Mouse (Mus musculus) mouse embryonic stem cell (cell line): ENCODE measurements around the gene Asb6.

Experiments
- in situ Hi-C, 2 experiments: fragments of 300-500 bp; cut with MboI; formaldehyde crosslinking; loops; 1 replicate in 1 of 2; 3 replicates in 1 of 2; pipeline ENCODE4 v1.14.3; 2019 to 2020; ENCODE audit warnings: low sequenced_read_pairs in 2 of 2, low pct_unique_long_range_greater_than_20kb in 1 of 2, mixed read lengths in 1 of 2; ENCODE audit not compliant: unreplicated experiment in 1 of 2

Asb6 gene

DNA sequence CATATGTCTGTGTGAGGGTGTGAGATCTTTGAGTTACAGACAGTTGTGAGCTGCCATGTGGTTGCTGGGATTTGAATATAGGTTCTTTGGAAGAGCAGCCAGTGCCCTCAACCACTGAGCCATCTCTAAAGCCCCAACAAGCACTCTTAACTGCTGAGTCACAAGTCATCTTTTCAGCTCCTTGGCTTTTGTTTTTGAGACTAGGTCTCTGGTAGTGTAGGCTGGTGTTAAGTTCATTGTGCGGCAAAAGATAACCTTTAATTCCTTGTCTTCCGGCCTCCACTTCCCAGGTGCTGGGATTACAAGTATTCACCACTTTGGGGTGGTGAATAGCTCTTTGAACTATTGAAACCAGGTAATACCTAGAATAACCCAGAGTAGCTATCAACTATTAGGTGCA lies 24.1 kb downstream of the Asb6 start:
- in situ Hi-C loops, result no loop called here

DNA sequence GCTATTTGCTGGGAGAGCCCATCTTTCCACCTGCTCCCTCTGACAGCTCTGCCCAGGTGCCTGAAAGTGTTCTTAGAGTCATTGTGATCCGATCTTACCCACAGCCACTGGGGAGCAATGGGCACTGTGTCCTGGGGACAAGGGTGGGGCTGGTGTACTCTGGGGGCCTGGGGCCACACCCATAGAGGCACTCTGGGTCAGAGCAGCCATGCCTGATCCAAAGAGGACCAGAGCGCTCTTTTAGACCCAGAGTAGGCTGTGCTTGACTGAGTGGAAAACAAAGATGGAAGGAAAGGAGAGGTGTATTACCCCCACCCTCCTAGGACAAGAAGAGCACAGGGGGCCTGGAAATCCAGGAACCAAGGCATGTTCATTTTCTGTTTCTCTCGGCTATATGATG lies 26.5 kb downstream of the Asb6 start, which contains the start of gene 1700001O22Rik:
1700001O22Rik (minus strand) TSS at position 58 of the 400 bp plus-strand sequence.
- in situ Hi-C loops, result no loop called here

DNA sequence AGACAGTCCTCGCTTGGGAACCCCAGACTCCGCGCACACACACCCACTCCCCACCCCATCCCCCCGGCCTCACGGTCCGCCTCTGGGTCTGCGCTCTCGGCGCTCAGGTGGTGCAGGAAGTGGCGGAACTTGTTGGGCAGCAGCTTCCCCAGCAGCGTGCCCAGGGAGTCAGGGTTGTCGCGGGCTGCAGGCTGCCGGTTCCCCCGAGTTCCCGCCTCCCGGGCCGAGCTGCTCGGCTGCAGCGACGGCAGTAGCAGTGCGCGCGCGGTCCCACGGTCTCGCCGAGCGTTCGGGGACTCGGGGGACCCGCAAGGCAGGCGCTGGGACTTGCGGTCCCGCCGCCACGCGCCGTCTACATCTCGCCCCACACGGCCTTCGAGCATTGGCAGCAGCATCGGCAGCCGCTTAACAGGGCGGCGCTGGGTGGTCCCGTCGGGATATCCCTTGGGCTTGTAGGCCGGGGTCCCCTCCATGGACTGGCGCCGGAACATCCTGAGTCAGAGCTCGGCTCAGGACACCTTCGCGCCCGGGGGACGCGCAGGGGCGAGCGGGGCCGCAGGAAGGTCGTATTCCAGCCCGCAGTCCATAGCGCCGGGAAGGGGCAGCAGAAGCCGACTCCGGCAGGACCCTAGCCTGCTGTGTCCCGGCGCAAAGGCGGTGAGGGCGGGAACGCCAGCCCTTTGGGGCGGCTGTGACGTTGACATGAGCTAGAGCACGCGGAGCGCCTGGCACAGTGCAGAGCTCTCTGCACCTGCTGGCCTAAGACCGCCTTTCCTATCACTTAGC lies 28.9 kb downstream of the Asb6 start:
- in situ Hi-C loops, result no loop called here

DNA sequence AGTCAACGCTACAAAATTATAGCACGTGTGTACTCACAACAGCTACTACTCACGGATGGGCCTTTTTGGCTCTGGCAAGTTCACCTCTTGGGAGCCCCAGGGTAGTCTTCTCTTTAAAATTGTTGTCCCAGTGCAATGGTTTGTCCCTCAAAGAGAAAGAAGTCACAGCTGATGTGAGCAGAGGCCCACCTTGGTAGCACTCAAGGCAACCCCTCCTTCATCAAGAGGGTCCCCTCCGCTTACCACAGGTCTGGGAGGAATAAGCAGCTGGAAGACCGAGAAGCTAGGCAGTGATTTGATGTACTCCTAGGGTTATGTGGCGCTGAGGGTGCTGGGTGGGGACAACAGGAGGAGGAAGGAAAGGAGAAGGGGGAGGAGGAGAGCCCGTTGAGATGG lies 29.5 kb downstream of the Asb6 start:
- in situ Hi-C loops, result no loop called here

DNA sequence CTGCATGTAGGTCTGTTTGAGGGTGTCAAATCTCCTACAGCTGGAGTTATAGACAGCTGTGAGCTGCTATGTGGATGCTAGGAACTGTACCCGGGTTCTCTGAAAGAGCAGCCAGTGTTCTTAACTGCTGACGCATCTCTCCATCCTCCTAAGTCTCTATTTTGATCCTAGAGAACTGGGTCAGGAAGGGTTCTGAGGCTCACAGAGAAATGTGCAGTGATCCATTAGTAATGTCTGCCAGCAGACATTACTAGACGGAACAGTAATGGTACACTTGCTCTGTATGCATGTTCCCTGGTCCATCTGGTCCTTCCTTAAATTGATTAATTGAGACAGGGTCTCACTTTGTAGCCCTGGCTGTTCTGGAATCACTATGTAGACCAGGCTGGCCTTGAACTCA lies 30.7 kb downstream of the Asb6 start:
- in situ Hi-C loops, result loop anchor here in 1 of 2 experiments (10.0 kb wide), 2 partner anchors 335 to 365 kb away; no protein-coding TSS in a partner anchor

DNA sequence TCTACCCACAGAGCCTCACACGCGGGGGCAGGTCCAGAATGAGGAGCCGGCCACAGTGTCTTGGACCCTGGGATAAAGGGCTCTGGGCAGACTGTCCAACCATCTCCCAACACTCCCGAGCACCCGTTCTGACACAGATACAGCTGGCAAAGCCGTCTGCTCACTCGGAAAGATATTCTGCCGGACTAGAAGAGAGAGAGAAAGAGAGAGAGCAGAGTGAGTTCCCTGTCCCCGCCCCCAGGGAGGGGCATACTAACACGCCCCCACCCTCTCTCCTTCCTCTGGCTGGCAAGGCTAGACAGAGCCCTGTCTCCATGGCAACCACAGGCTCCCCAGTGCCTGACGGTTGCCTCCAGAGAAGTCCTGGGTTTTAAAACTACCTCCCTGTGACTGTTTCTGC lies 33.8 kb downstream of the Asb6 start:
- in situ Hi-C loops, result loop anchor here in 1 of 2 experiments (10.0 kb wide), 2 partner anchors 332 to 362 kb away; no protein-coding TSS in a partner anchor

DNA sequence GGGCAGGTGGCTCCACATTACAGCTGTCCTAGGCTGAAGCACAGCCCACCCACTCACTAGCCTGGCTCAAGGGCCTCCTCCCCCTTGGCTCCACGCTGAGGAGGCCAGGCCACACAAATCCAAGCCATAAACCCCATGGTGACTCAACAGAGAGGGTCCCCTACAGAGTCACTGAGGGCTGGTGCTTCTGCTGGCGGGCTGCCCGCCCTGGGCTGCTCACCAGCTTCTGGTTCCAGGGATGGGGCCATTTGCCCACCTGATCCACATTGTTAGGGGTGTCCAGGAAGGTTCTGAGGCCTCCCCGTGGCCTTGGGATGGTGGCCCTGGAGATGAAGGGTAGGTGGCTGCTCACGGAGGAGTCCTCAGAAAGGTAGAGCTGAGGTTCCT lies 34.3 kb downstream of the Asb6 start:
- in situ Hi-C loops, result loop anchor here in 1 of 2 experiments (10.0 kb wide), 2 partner anchors 331 to 361 kb away; no protein-coding TSS in a partner anchor

DNA sequence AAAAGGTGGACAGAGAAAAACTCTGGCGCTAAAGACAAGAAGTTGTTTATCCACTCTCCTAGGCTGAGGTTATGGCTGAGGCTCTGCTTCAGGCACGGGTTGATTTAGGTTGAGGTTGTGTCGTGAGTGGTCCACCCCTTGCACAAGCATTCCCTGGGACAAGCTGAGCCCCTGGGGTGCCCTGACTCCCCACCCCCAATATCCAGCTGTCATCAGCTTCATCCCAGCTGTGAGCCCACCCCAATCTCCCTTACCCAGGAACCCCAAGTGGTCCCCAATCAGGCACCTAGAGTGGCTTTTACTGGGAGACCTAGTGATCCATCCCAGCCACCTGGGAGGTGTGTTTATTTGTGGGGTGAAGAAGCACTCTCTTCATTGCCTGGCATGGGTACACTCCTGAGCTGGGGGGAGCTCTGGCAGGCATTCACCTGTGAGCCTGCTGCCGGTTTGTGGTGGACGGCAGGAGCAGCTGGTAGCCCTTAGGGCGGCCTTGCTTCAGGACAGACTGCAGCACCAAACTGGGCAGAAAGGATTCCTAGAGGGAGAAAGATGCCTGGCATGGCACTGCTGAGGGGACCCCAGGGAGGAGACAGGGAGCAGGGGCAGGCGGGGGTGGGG lies 34.8 kb downstream of the Asb6 start:
- in situ Hi-C loops, result loop anchor here in 1 of 2 experiments (10.0 kb wide), 2 partner anchors 331 to 361 kb away; no protein-coding TSS in a partner anchor

DNA sequence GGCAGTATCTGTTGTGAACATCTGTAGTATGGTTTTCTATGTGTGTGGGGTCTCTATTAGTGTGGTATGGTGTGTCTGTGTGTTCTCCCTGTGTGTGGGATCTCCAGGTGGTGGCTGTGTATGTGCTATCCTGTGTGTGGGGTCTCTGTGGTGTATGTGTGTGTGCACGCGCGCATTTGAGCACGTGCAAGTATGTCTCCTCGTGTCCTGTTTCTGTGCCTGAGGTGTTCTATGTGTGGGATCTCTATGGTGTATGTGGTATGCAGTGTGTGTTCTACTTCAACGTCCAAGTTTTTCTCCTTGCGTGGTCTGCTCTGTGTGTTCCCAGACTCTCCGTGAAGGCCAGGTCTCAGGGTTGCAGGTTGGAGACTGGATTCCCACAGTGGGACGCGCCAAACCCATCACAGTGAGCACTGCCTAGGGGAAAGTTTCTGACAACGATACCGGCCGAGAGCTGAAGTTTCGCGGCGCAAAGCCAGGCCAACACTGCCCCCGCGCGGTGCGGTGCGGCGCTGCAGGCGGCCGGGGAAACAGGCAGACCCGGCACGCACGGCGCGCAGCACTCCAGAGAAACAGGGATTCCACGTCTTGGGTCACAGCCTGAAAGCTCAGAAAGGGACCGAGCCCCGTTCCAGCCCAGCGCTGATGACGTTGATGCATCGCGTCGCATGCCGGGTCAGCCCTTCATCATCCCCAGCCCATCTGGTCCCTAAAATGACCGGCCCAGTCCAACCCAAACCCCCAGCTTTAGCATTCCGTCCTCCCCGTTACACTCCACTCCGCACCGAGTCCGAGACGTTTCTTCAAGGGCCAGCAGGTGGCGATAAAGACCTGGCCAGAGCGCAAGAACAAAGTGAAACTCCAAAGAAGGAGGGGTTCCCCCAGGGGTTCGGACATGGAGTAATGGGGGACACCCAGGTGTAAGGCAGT lies 35.7 kb downstream of the Asb6 start:
- in situ Hi-C loops, result loop anchor here in 1 of 2 experiments (10.0 kb wide), 2 partner anchors 330 to 360 kb away; no protein-coding TSS in a partner anchor

DNA sequence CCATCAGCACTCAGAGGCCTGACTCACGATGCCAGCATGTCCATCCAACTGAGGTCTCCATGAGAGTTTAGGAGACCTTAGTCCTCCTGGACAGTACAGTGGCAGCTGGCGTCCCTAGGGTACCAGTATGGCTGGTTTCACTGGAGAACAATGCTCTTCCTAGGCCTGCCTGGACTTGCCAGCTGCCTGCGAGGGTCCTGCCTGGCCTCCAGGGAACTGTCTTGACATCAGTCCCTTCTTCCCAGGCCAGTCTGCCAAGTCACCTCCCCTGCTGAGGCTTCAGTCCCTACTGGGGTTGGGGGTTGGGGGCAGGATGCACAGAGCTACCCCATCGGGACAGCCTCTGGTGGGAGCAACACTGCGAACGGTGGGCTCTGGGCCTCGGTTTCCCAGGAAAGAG lies 38.1 kb downstream of the Asb6 start:
- in situ Hi-C loops, result loop anchor here in 1 of 2 experiments (10.0 kb wide), 2 partner anchors 327 to 357 kb away; no protein-coding TSS in a partner anchor

DNA sequence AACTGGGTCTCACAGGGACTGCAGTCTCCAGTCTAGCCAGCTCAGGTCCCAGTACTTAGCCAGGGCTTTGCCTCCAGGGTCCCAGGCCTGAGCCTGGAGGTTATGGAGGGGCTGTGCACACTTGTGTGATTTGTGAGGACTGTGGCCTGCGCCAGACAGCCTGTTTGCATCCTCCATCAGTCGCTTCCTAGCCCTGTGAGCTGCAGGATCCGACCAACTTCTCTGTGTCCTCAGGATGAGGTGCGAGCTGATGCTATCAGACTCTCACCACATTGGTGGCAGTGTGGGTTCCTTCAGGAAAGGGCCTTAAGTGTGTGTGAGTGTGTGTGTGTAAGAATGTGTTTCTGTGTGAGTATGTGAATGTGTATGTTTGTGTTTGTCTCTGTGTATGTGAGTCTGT lies 42.7 kb downstream of the Asb6 start:
- in situ Hi-C loops, result no loop called here

DNA sequence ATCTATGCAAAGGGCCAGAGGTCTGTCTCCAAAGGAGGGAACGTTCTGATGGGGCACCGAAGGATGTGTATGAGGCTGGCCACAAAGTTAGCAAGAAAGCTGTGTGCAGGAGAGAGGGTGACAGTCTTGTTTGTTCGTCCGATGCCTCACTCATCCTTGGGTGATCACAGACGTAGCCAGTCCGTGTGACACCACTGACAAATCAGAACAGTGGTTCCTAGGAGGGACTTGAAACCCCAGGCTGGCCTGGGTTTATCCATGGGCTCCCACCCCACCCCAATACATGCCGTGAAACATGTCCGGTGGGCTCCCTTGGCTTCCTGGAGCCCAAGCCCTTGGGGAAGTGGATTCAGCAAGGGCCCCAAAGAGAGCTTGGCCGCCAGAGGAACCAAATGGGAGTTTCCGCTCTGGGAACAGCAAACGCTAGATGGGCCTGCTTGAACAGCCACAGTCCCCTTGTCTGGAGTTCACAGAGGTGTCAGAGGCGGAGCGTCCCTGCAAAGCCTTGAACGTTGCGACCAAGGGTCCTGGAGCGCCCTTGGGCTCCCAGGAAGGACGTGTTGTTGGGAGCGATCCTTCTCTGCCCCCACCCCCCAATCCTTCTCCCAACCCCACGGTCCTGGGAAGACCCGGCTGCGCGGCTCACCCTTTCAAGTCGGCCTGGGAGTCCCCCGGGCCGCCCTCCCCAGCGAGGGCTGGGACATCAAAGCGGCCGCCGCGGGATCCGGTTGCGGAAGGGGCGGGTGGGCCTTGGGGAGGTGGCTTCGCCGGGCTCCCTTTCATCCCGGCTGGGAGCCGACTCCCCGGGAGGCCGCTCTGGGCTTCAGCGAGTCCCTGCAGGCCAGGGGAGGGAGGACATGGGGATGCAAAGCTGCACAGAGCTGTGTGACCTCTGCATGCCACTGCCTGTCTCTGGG lies 45.8 kb downstream of the Asb6 start:
- in situ Hi-C loops, result no loop called here

DNA sequence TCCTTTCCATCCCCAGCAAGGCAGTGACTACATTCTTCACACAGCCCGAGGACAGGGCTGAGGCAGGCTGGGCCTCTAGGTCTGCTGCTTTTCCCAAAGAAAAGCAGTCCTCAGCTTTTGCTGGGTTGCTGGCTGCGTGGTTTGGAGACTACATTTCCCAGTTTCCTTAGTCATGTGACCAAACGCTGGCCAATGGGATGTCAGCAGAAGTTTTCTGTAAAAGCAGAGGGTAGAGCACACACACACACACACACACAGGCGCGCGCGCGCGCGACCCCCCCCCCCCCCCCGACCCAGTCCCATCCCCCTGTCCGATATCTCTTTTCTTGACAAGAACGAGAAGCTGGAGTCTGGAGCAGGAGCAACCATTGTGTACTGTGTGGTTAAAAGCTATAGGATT lies 46.8 kb downstream of the Asb6 start:
- in situ Hi-C loops, result no loop called here

DNA sequence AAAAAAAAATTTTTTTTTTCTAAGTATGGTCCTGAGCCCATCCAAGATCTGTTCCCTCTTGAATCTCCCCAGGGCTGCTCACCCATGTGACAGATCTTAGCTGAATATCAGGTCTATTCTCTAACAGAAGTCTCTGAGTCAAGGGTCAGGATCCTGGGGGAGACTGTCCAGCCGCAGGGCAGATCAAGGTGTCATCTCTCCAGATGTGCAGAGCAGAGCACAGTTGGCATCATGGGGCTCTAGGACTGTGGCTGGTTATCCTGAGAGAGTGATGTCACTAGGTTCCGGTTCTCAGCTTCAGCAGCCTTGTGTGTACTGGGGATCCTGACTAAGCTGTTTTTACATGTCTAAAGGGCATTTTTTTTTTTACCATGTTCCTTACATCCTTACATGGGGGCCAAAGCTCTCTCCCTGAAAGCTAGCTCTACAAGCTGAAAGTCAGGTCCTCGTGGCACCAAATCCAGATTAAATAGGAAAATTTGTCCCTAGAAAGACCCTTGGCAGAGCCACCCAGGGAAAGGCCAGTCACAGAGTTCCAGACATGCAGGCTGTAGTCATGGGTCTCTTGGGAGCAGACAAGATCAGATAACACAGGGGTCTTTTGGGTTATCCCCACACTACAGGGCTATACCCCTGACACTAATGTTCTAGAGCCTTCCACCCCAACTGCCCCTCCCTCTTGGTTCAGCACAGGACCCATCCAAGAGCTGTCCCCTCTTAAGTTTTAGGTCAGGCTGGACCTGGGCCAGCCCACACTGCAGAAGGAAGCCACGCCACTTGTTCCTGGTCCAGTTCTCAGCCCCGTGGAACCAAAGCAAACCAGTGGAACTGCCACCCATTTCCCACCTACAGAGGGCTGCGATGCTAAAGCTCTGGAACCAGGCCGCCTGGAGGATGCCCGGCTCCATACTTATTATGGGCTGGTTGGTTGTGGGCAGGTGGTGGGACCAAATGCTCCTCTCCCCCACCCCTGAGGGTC lies 47.5 kb downstream of the Asb6 start:
- in situ Hi-C loops, result no loop called here

DNA sequence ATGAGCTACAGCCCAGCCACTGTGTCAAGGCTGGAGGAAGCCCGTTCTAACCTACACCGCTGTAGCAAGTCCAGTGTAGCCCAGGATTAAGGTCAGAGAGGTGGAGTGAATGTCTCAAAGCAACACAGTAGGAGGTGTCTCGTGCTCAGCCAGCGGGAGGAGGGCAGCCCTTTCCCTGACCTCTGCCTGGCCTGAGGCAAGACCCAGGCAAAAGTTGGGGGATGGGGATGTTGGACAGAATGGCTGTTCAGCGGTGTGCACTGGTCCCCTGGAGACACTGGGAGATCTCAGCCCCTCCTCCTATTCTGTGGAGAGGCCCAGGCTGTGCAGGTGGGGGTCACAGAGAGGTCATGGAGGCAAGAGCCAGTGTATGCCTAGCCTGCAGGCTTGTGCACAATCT lies 50.9 kb downstream of the Asb6 start:
- in situ Hi-C loops, result no loop called here

DNA sequence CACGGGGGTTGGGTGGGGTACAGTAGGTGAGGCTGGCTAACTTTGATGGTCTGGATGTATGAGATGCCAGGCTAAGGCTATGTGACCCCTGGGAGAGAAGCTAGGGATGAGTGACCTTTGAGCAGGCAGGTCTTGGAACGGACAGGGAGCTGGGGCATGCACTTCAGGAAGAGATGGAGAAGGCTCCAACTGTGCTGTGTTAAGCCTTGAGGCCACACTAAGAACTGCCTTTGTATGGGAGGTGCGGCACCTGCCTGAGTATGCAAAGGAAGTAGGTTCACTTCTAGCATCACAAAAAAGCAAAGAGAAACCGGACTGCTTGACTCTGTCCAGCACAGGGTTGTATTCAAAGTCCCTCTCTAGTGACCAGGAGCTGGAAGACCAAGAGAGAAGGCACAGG lies 51.9 kb downstream of the Asb6 start:
- in situ Hi-C loops, result no loop called here

DNA sequence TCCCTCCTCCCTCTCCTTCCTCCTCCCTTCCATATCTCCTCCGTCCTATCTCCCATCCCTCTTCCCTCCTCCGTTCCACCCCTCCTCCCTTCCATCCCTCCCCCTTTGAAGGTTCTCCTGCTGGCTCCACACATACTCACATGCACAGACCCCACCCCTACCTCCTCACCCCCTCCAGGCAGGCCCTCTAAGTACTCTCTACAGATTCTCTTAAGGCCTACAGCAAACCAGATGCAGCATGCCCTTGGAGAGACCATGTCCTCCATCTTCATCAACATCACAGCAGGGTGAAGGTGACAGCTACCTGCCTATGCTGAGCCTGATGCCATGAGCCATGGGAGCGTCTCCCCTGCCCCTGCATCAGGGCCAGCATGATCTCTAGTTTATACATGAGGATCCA lies 52.9 kb downstream of the Asb6 start:
- in situ Hi-C loops, result no loop called here
